Mouse (Mus musculus): ENCODE measurements at regions not wholly inside any gene's neighbourhood (a gene's known extent, or its start where the extent isn't known, plus 50 kb on each side); places are given as distances from the start of the nearest gene placed in this dataset.
"Not testable (repeated sequence)": the region's sequence is repeated elsewhere in the genome, so short reads cannot be mapped to it uniquely, and the experiment has no call there.

GRCm38 (mm10) chr7:138454498-138455225 lies 57.1 kb upstream of the Tcerg1l start:
- H3K4me3 ChIP-seq (ENCODE audit: low read depth, low read length), result not testable (repeated sequence)
- peaks cover 15% of the 10 kb centered on the region for H3K4me1 ChIP-seq (ENCODE audit: control insufficient read depth, insufficient read depth, low read length)

GRCm38 (mm10) chr7:138451321-138451720 lies 53.8 kb upstream of the Tcerg1l start:
- Histone ChIP-seq H3K9ac (ENCODE audit: low read depth, poor library complexity, severe bottlenecking) (no peak overlapping the region), H3K36me3 (ENCODE audit: control insufficient read depth, insufficient read depth, low read length, poor library complexity, severe bottlenecking) (no peaks in the 10 kb centered on the region), H3K9me3 (replicated peaks; ENCODE audit: control insufficient read depth, insufficient read depth, low read length, poor library complexity, severe bottlenecking) (no peaks in the 10 kb centered on the region), H3K4me1 (ENCODE audit: control insufficient read depth, insufficient read depth, low read length) (peaks cover 10% of the 10 kb centered on the region), H3K4me3 (ENCODE audit: low read depth, low read length) (no peak overlapping the region), H3K27ac (ENCODE audit: insufficient read depth, low read length) (no peak overlapping the region), H3K27me3 (ENCODE audit: control insufficient read depth, insufficient read depth, low read length, poor library complexity, severe bottlenecking) (no peaks in the 10 kb centered on the region)
- TF ChIP-seq CTCF (IDR thresholded peaks at IDR 0.05; ENCODE audit: low read depth, low read length) (no peak), EP300 (IDR thresholded peaks at IDR 0.05; ENCODE audit: insufficient read depth, low read depth, low read length) (no peak), POLR2A (IDR thresholded peaks at IDR 0.05; ENCODE audit: insufficient read depth, low read length) (no peak)

More at GRCm38 (mm10) chr7:138454498-138455225, 57.1 kb upstream of the Tcerg1l start:
- H3K27me3 ChIP-seq (ENCODE audit: control insufficient read depth, insufficient read depth, low read length, poor library complexity, severe bottlenecking); H3K9me3 ChIP-seq (replicated peaks; ENCODE audit: control insufficient read depth, insufficient read depth, low read length, poor library complexity, severe bottlenecking); H3K36me3 ChIP-seq (ENCODE audit: control insufficient read depth, insufficient read depth, low read length, poor library complexity, severe bottlenecking): not testable (repeated sequence)
- TF ChIP-seq EP300 (IDR thresholded peaks at IDR 0.05; ENCODE audit: insufficient read depth, low read depth, low read length), result peak; percentile 87
- H3K27ac ChIP-seq (ENCODE audit: insufficient read depth, low read length), result peak overlapping the region; percentile 94
- 0 out of 2 replicates have a peak overlapping the region, but pooled peaks have one; percentile 40 for H3K9ac ChIP-seq (ENCODE audit: low read depth, poor library complexity, severe bottlenecking)

- H3K9me3 ChIP-seq (replicated peaks; ENCODE audit: control insufficient read depth, insufficient read depth, low read length, poor library complexity, severe bottlenecking), result no peaks in the 10 kb centered on the region
- H3K9ac ChIP-seq (ENCODE audit: low read depth, poor library complexity, severe bottlenecking), result no peak overlapping the region
- H3K4me3 ChIP-seq (ENCODE audit: low read depth, low read length), result no peak overlapping the region
- H3K27me3 ChIP-seq (ENCODE audit: control insufficient read depth, insufficient read depth, low read length, poor library complexity, severe bottlenecking), result no peaks in the 10 kb centered on the region; the same call in 1 of the 2 replicates
- H3K27ac ChIP-seq (ENCODE audit: insufficient read depth, low read length), result no peak overlapping the region
- H3K36me3 ChIP-seq (ENCODE audit: control insufficient read depth, insufficient read depth, low read length, poor library complexity, severe bottlenecking), result no peaks in the 10 kb centered on the region
- TF ChIP-seq POLR2A (IDR thresholded peaks at IDR 0.05; ENCODE audit: insufficient read depth, low read length) (no peak), CTCF (IDR thresholded peaks at IDR 0.05; ENCODE audit: low read depth, low read length) (no peak), EP300 (IDR thresholded peaks at IDR 0.05; ENCODE audit: insufficient read depth, low read depth, low read length) (no peak)
- H3K4me1 ChIP-seq (ENCODE audit: control insufficient read depth, insufficient read depth, low read length), result peaks cover 5% of the 10 kb centered on the region
Observed at GRCm38 (mm10) chr7:138448519-138448918, 51.0 kb upstream of the Tcerg1l start.

Measured in ES-Bruce4 (cell line).